In genomic region chr7:29521841-29522575, GRCm38 (mm10) we compare ENCODE assay signal across 8 mouse cellular contexts. TPM values are rescaled to one million over a fixed set of nuclear protein-coding genes. Genes with fewer than 3 reads are reported as not detected.
A peak's percentile ranks its signal among the peaks of the same experiment; 100 is the strongest.
DNase-seq lines count a peak whose midpoint lies in the region; ATAC-seq and TF ChIP-seq lines count a peak whose summit lies in the region.

No protein-coding gene starts in this region.

- H3K27me3 ChIP-seq in neural tube, embryonic 15.5 days (replicated peaks): no peaks in the 10 kb centered on the region
- H3K27me3 ChIP-seq in lung, embryonic 14.5 days (ENCODE audit: insufficient read depth, low read length): no peaks in the 10 kb centered on the region

- peak; percentile 95 for TF ChIP-seq CTCF in lung, embryonic 14.5 days (IDR thresholded peaks at IDR 0.05; ENCODE audit: low read depth)

- peaks cover 14% of the 10 kb centered on the region for H3K4me1 ChIP-seq in neural tube, embryonic 15.5 days
- 0 out of 2 replicates have a peak, but pooled peaks cover 4% of the 10 kb centered on the region for H3K4me1 ChIP-seq in lung, embryonic 14.5 days (ENCODE audit: insufficient read depth)

- H3K9ac ChIP-seq in neural tube, embryonic 15.5 days (replicated peaks): no peak overlapping the region
- H3K9ac ChIP-seq in lung, embryonic 14.5 days: no peak overlapping the region

- no peaks in the 10 kb centered on the region for H3K36me3 ChIP-seq in neural tube, embryonic 15.5 days
- H3K36me3 ChIP-seq in lung, embryonic 14.5 days (ENCODE audit: insufficient read depth): no peaks in the 10 kb centered on the region

- no peak overlapping the region for H3K27ac ChIP-seq in neural tube, embryonic 15.5 days (replicated peaks)
- no peak overlapping the region for H3K27ac ChIP-seq in lung, embryonic 14.5 days (ENCODE audit: low read depth)

- H3K4me3 ChIP-seq in neural tube, embryonic 15.5 days (replicated peaks): no peak overlapping the region
- H3K4me3 ChIP-seq in lung, embryonic 14.5 days (ENCODE audit: low read depth, low read length): no peak overlapping the region

- peak; percentile 78 for DNase-seq in neural tube, embryonic 10.5 days (ENCODE audit: extremely low spot score, low spot score)
- peak; percentile 86 for DNase-seq in cerebellum, adult 8-10 months
- DNase-seq in gastrocnemius, adult 18-20 months (ENCODE audit: low spot score): peak; percentile 87
- peak; percentile 85 to 93 for DNase-seq in kidney, postnatal 36 days
- DNase-seq in lung, embryonic 14.5 days: peak; percentile 92
- DNase-seq in right cerebral cortex, postnatal 25 days: peak; percentile 80
- peak; percentile 77 to 84 for DNase-seq in urinary bladder, postnatal 36 days (ENCODE audit: low spot score in 2 of 2)

- no peaks in the 10 kb centered on the region for H3K9me3 ChIP-seq in neural tube, embryonic 15.5 days (replicated peaks)
- no peaks in the 10 kb centered on the region for H3K9me3 ChIP-seq in lung, embryonic 14.5 days (ENCODE audit: low read depth, low read length)

- WGBS in neural tube, embryonic 15.5 days: 63% methylated on average over 5 of the region's 5 CpGs
- 58% methylated on average over 5 of the region's 5 CpGs for WGBS in lung, embryonic 14.5 days

- no peak for ATAC-seq in neural tube, embryonic 15.5 days (ENCODE audit: low FRiP score)
- no peak for ATAC-seq in lung, embryonic 14.5 days (ENCODE audit: insufficient read depth)

- H3K4me2 ChIP-seq in neural tube, embryonic 15.5 days: no peak overlapping the region
- no peak overlapping the region for H3K4me2 ChIP-seq in lung, embryonic 14.5 days

RNA-seq across cellular contexts. Expression of gene Sipa1l3, which starts 3.6 kb away (rescaled TPM):
- 20.7 and 22.2 TPM in 2 replicates for polyA plus RNA-seq in neural tube, embryonic 15.5 days (2015; fragmentation: Nextera tagmentation; extraction: Ambion mirVana)
- 1 to 10 TPM; 6.6 to 7.1 TPM for total RNA-seq in gastrocnemius, adult 18-20 months (2021)
- polyA plus RNA-seq in lung, embryonic 14.5 days (2014; fragmentation: Nextera tagmentation; extraction: Ambion mirVana): 20.2 and 20.4 TPM in 2 replicates
